Mouse (Mus musculus): Measurements from ENCODE around the gene Elf1. TPM values are rescaled to one million over a fixed set of nuclear protein-coding genes. Genes with fewer than 3 reads are reported as not detected.

The Elf1 gene
- polyA plus RNA-seq, 2 experiments = 15.3 to 15.8 TPM

- no peak overlapping the region for H3K4me3 ChIP-seq (replicated peaks; ENCODE audit: low read length)
- no peak overlapping the region for H3K4me2 ChIP-seq (replicated peaks; ENCODE audit: low read depth, low read length, severe bottlenecking)
- H3K4me1 ChIP-seq (ENCODE audit: control insufficient read depth, insufficient read depth, low read length) = no peaks in the 10 kb centered on the region
- no peak overlapping the region for H3K9ac ChIP-seq (ENCODE audit: low read depth, low read length, severe bottlenecking)
- TF ChIP-seq POLR2A (IDR thresholded peaks at IDR 0.05; ENCODE audit: borderline replicate concordance, extremely low read depth, insufficient read depth, insufficient read length) = no peak
- DNase-seq (ENCODE audit: low spot score) (no peak), ATAC-seq (ENCODE audit: low FRiP score, low read depth) (no peak)
- H3K9me3 ChIP-seq (ENCODE audit: control insufficient read depth, low read length) = no peaks in the 10 kb centered on the region
- no peaks in the 10 kb centered on the region for H3K27me3 ChIP-seq (ENCODE audit: control insufficient read depth, insufficient read depth, low read length)
- peaks cover 15% of the 10 kb centered on the region for H3K36me3 ChIP-seq (ENCODE audit: control insufficient read depth, insufficient read depth, low read length)
- H3K27ac ChIP-seq (replicated peaks; ENCODE audit: low read depth, low read length) = no peak overlapping the region
- WGBS = 92% methylated on average over 13 of the region's 13 CpGs
Measured at GRCm38 (mm10) chr14:79573482-79574191, 92.6 kb downstream of the Elf1 start.

GRCm38 (mm10) chr14:79574361-79574760 is 93.4 kb downstream of the Elf1 start:
- no peak overlapping the region for H3K9ac ChIP-seq (ENCODE audit: low read depth, low read length, severe bottlenecking)
- WGBS = 100% methylated on average over 1 of the region's 1 CpGs
- no peak for TF ChIP-seq POLR2A (IDR thresholded peaks at IDR 0.05; ENCODE audit: borderline replicate concordance, extremely low read depth, insufficient read depth, insufficient read length)
- no peaks in the 10 kb centered on the region for H3K9me3 ChIP-seq (ENCODE audit: control insufficient read depth, low read length)
- H3K4me1 ChIP-seq (ENCODE audit: control insufficient read depth, insufficient read depth, low read length) = no peaks in the 10 kb centered on the region
- no peak overlapping the region for H3K4me2 ChIP-seq (replicated peaks; ENCODE audit: low read depth, low read length, severe bottlenecking)
- H3K4me3 ChIP-seq (replicated peaks; ENCODE audit: low read length) = no peak overlapping the region
- no peak overlapping the region for H3K27ac ChIP-seq (replicated peaks; ENCODE audit: low read depth, low read length)
- no peaks in the 10 kb centered on the region for H3K27me3 ChIP-seq (ENCODE audit: control insufficient read depth, insufficient read depth, low read length)
- no peak for DNase-seq (ENCODE audit: low spot score)
- peaks cover 13% of the 10 kb centered on the region for H3K36me3 ChIP-seq (ENCODE audit: control insufficient read depth, insufficient read depth, low read length)
- ATAC-seq (ENCODE audit: low FRiP score, low read depth) = no peak

- Histone ChIP-seq H3K9ac (ENCODE audit: low read depth, low read length, severe bottlenecking) (no peak overlapping the region), H3K4me3 (replicated peaks; ENCODE audit: low read length) (no peak overlapping the region), H3K4me2 (replicated peaks; ENCODE audit: low read depth, low read length, severe bottlenecking) (no peak overlapping the region), H3K36me3 (ENCODE audit: control insufficient read depth, insufficient read depth, low read length) (0 out of 2 replicates have a peak, but pooled peaks cover 3% of the 10 kb centered on the region), H3K4me1 (ENCODE audit: control insufficient read depth, insufficient read depth, low read length) (peaks cover 10% of the 10 kb centered on the region), H3K9me3 (ENCODE audit: control insufficient read depth, low read length) (no peaks in the 10 kb centered on the region), H3K27me3 (ENCODE audit: control insufficient read depth, insufficient read depth, low read length) (no peaks in the 10 kb centered on the region), H3K27ac (replicated peaks; ENCODE audit: low read depth, low read length) (no peak overlapping the region)
- DNase-seq (ENCODE audit: low spot score) (no peak), ATAC-seq (ENCODE audit: low FRiP score, low read depth) (no peak)
- TF ChIP-seq POLR2A (IDR thresholded peaks at IDR 0.05; ENCODE audit: borderline replicate concordance, extremely low read depth, insufficient read depth, insufficient read length) = no peak
- WGBS = 83% methylated on average over 5 of the region's 5 CpGs
Measured at GRCm38 (mm10) chr14:79583526-79584245, 102.7 kb downstream of the Elf1 start.

- ATAC-seq (ENCODE audit: low FRiP score, low read depth) = no peak
- Histone ChIP-seq H3K4me1 (ENCODE audit: control insufficient read depth, insufficient read depth, low read length) (peaks cover 16% of the 10 kb centered on the region), H3K4me2 (replicated peaks; ENCODE audit: low read depth, low read length, severe bottlenecking) (peak overlapping the region; percentile 62), H3K36me3 (ENCODE audit: control insufficient read depth, insufficient read depth, low read length) (0 out of 2 replicates have a peak, but pooled peaks cover 6% of the 10 kb centered on the region), H3K9me3 (ENCODE audit: control insufficient read depth, low read length) (no peaks in the 10 kb centered on the region), H3K27ac (replicated peaks; ENCODE audit: low read depth, low read length) (peak overlapping the region; percentile 98), H3K9ac (ENCODE audit: low read depth, low read length, severe bottlenecking) (peak overlapping the region; percentile 75), H3K27me3 (ENCODE audit: control insufficient read depth, insufficient read depth, low read length) (no peaks in the 10 kb centered on the region), H3K4me3 (replicated peaks; ENCODE audit: low read length) (peak overlapping the region; percentile 67)
- WGBS = 32% methylated on average over 16 of the region's 16 CpGs
- no peak for DNase-seq (ENCODE audit: low spot score)
- no peak for TF ChIP-seq POLR2A (IDR thresholded peaks at IDR 0.05; ENCODE audit: borderline replicate concordance, extremely low read depth, insufficient read depth, insufficient read length)
Measured at GRCm38 (mm10) chr14:79586499-79587138, 105.6 kb downstream of the Elf1 start.

GRCm38 (mm10) chr14:79587139-79587851 is 106.3 kb downstream of the Elf1 start, which contains the start of gene Sugt1:
Sugt1 (plus strand) TSS chr14:79587691.
- H3K27ac ChIP-seq (replicated peaks; ENCODE audit: low read depth, low read length) = peak within 1 kb of the TSS; percentile 98
- ATAC-seq (ENCODE audit: low FRiP score, low read depth) (peak; percentile 99), DNase-seq (ENCODE audit: low spot score) (peak; percentile 94)
- peak; percentile 83; the same call in 1 of the 2 replicates for TF ChIP-seq POLR2A (IDR thresholded peaks at IDR 0.05; ENCODE audit: borderline replicate concordance, extremely low read depth, insufficient read depth, insufficient read length)
- H3K36me3 ChIP-seq (ENCODE audit: control insufficient read depth, insufficient read depth, low read length) = 0 out of 2 replicates have a peak, but pooled peaks cover 8% of the 10 kb centered on the region
- H3K9ac ChIP-seq (ENCODE audit: low read depth, low read length, severe bottlenecking) = peak within 1 kb of the TSS; percentile 75
- H3K4me1 ChIP-seq (ENCODE audit: control insufficient read depth, insufficient read depth, low read length) = peaks cover 16% of the 10 kb centered on the region
- no peaks in the 10 kb centered on the region for H3K9me3 ChIP-seq (ENCODE audit: control insufficient read depth, low read length)
- under 1% methylated on average over 51 of the region's 60 CpGs for WGBS
- no peaks in the 10 kb centered on the region for H3K27me3 ChIP-seq (ENCODE audit: control insufficient read depth, insufficient read depth, low read length)
- H3K4me3 ChIP-seq (replicated peaks; ENCODE audit: low read length) = peak within 1 kb of the TSS; percentile 67
- H3K4me2 ChIP-seq (replicated peaks; ENCODE audit: low read depth, low read length, severe bottlenecking) = peak within 1 kb of the TSS; percentile 62
